Mouse (Mus musculus): ENCODE measurements around the gene Padi4. TPM values are rescaled to one million over a fixed set of nuclear protein-coding genes. Genes with fewer than 3 reads are reported as not detected.

Padi4 gene
- polyA plus RNA-seq, 1 experiment from 2014 or later = 2.1 TPM

DNA sequence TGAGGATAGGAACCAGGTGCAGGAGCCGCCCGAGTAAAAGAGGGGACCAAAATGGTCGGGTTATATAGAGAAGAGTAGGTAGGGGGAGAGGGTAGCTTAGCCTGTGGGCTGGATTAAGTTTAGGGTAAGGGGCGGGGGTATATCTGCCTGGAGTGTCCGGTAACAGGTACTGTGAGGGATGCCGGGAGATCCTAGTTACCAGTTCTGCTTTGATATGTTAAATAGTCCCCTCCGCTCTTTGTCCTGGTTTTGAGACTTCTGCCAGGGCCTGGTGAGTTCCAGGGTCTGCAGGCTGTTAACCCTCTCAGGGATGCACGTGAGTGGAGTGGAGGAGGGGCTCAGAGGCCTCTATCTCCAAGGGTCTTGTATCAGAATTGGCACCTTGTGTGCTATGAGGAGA, 70.4 kb downstream of the Padi4 start:
- H3K36me3 ChIP-seq (ENCODE audit: insufficient read depth) = peaks cover 42% of the 10 kb centered on the region
- H3K27ac ChIP-seq (ENCODE audit: low read depth) = peak overlapping the region; percentile 99; the same call in 1 of the 2 replicates
- H3K4me3 ChIP-seq (ENCODE audit: low read depth, low read length) = peak overlapping the region; percentile 92
- no peak for DNase-seq
- H3K27me3 ChIP-seq (ENCODE audit: insufficient read depth, low read length) = 0 out of 2 replicates have a peak, but pooled peaks cover 5% of the 10 kb centered on the region
- no peak for TF ChIP-seq CTCF (IDR thresholded peaks at IDR 0.05; ENCODE audit: low read depth)
- H3K4me2 ChIP-seq = peak overlapping the region; percentile 92
- peaks cover 14% of the 10 kb centered on the region; the same call in 1 of the 2 replicates for H3K4me1 ChIP-seq (ENCODE audit: insufficient read depth)
- no peak for ATAC-seq (ENCODE audit: insufficient read depth)
- H3K9me3 ChIP-seq (ENCODE audit: low read depth, low read length) = no peaks in the 10 kb centered on the region
- peak overlapping the region; percentile 94 for H3K9ac ChIP-seq
- WGBS = 12% methylated on average over 8 of the region's 8 CpGs

DNA sequence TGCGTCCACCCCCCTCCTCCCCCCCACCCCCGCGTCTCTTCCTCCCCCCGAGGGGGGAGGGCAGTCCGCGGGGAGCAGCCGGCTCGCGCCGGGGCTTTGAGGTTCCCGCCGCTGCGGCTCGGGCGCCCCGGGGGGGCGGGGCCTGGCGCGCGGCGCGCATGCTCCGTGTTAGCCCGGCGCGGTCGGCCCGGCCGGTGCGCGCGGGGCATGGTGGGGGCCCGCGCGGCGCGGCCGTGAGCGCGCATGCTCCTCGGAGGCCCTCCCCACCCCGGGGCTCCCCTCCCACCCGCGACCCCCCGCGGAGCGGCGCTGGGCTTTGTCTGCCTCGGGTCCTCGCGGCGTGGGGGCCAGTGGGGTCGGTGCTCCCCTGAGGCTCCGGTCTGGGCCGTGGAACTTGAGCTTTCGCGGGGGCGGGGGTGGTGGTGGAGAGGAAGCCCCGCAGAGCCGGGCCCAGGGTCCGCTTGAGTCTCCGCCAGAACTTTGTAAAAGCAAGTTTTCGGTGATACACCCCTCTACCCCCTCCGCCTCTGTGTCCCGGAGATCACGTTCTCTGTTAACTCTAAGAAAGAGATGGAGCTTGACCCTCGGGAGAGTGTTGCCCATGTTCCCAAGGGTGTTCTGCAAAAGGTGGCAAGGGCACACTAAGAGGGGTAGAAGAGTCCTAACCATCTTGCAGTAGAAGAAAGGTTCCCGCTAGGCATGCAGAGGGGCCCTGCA, 71.3 kb downstream of the Padi4 start:
- H3K27ac ChIP-seq (ENCODE audit: low read depth) = peak overlapping the region; percentile 99
- under 1% methylated on average over 35 of the region's 68 CpGs for WGBS
- H3K4me1 ChIP-seq (ENCODE audit: insufficient read depth) = peaks cover 14% of the 10 kb centered on the region; the same call in 1 of the 2 replicates

DNA sequence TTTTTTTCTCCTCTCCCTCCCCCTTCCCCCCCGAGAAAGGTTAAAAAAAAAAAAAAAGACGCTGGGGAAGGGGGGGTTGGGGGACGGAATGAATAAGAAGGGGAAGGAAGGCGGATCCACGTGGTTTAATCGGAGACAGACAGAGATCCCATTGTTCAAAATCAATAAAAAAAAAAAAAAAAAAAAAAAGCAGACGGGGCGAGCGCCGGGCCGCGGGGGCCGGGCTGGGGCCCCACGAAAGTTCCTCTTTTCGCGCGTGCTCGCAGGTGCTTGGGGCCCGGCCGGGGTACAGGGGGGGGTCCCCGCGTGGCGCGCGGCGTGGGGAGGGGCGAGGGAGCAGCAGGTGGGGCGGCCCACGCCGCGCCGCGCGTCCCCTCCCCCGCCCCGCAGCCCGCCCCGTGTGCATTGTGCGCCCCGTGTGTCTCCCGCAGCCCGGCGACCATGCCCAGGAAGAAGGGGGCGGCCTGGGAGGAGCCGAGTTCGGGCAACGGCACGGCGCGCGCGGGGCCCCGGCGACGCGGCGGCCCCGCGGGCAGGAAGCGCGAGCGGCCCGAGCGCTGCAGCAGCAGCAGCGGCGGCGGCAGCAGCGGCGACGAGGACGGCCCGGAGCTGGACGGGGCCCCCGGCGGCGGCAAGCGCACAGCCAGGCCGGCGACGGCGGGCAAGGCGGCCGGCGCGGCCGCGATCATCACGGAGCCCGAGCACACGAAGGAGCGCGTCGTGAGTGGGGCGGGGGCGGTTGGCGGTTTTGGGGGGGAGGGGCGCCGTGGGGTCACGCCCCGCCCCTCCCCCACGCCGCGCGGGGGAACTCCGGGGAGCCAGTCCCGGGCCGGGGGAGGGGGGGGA, 72.1 kb downstream of the Padi4 start:
- TF ChIP-seq CTCF (IDR thresholded peaks at IDR 0.05; ENCODE audit: low read depth) = no peak
- peak overlapping the region; percentile 99 for H3K27ac ChIP-seq (ENCODE audit: low read depth)
- H3K4me1 ChIP-seq (ENCODE audit: insufficient read depth) = 0 out of 2 replicates have a peak, but pooled peaks cover 11% of the 10 kb centered on the region
- H3K4me3 ChIP-seq (ENCODE audit: low read depth, low read length) = peak overlapping the region; percentile 92
- peaks cover 25% of the 10 kb centered on the region for H3K36me3 ChIP-seq (ENCODE audit: insufficient read depth)
- peak overlapping the region; percentile 92 for H3K4me2 ChIP-seq
- no peaks in the 10 kb centered on the region for H3K9me3 ChIP-seq (ENCODE audit: low read depth, low read length)
- ATAC-seq (ENCODE audit: insufficient read depth) (peak; percentile 12), DNase-seq (peak; percentile 58)
- 0 out of 2 replicates have a peak, but pooled peaks cover 5% of the 10 kb centered on the region for H3K27me3 ChIP-seq (ENCODE audit: insufficient read depth, low read length)
- H3K9ac ChIP-seq = peak overlapping the region; percentile 94
- under 1% methylated on average over 89 of the region's 107 CpGs for WGBS

More for the DNA sequence above, 71.3 kb downstream of the Padi4 start:
- peak; percentile 75 for ATAC-seq (ENCODE audit: insufficient read depth)
- H3K27me3 ChIP-seq (ENCODE audit: insufficient read depth, low read length) = 0 out of 2 replicates have a peak, but pooled peaks cover 5% of the 10 kb centered on the region
- H3K9ac ChIP-seq = peak overlapping the region; percentile 94
- peaks cover 33% of the 10 kb centered on the region for H3K36me3 ChIP-seq (ENCODE audit: insufficient read depth)
- TF ChIP-seq CTCF (IDR thresholded peaks at IDR 0.05; ENCODE audit: low read depth) = no peak
- peak overlapping the region; percentile 92 for H3K4me3 ChIP-seq (ENCODE audit: low read depth, low read length)
- peak; percentile 93 for DNase-seq
- no peaks in the 10 kb centered on the region for H3K9me3 ChIP-seq (ENCODE audit: low read depth, low read length)
- H3K4me2 ChIP-seq = peak overlapping the region; percentile 92

DNA sequence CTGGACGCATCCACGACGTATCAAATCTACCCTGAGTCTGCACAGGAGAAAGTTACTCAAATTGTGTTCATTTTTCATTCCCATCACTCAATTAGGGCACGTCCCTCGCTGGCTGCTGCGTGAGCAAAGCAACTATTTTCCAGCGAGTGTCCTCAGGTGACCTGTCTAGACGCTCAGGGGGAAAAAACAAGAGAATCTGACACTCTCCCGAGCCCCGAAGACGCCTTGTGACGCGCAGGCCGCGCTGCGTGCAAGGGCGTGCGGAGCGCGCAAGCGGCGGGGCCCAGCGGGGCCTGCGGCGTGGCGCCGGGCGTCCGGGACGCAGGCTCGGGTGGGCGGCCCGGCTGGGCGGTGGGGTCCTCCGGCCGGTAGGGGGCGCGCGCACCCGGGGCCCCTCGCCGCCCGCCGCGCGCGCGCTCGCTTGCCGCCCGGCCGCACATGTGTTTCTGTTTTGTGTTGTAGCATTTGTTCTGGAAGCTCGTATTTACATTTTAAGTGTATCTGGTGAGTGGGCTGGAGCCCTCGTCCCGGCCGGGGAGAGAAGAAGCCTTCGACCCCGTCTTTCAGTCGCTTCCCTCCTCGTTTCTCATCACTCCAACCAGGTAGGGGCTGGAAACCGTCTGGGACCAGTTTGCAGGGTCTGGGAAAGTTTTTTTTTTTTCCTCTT, 72.9 kb downstream of the Padi4 start:
- TF ChIP-seq CTCF (IDR thresholded peaks at IDR 0.05; ENCODE audit: low read depth) = no peak
- 0 out of 2 replicates have a peak, but pooled peaks cover 11% of the 10 kb centered on the region for H3K4me1 ChIP-seq (ENCODE audit: insufficient read depth)
- WGBS = under 1% methylated on average over 48 of the region's 61 CpGs

DNA sequence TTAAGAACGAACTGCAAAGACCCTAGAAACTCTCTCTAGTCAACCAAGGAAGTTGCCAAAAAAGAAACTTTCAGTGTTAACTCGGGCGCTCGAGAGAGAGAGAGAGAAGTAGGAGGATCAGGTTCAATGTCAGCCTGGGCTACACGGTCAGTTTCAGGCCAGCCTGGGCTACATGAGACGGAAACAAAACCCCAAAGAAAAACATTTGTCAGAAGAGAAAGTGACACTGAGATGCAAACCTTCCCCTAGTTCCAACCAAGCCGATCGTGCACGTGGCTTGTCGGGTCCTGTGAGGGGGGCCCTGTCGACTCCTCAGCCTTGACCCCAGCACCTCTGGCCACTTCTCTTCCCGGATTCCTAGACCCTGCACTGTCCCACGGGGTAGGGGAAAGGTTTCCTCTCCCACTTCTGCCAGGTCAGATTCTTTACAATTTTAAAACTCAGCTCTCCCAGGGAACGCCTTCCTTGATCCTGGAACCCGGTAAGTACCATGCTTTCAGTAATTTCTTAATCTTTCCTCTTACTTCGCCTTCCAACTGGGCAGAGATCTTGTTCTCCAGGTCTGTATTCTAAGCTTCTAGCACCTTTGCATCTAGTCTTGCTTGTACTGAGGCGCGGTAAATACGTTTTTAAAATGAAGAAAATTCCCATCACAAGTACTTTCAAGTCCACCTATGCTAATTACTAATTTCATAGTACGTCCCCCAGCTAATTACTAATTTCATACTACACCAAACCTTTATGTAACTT, 73.6 kb downstream of the Padi4 start, which contains the start of gene Rcc2:
TSS of gene Rcc2 (plus strand) at position 273 of the 750 bp plus-strand sequence.
- Histone ChIP-seq H3K4me1 (ENCODE audit: insufficient read depth) (0 out of 2 replicates have a peak, but pooled peaks cover 11% of the 10 kb centered on the region), H3K4me3 (ENCODE audit: low read depth, low read length) (peak within 1 kb of the TSS; percentile 92), H3K9ac (peak within 1 kb of the TSS; percentile 94), H3K4me2 (peak within 1 kb of the TSS; percentile 92), H3K27ac (ENCODE audit: low read depth) (peak within 1 kb of the TSS; percentile 99), H3K9me3 (ENCODE audit: low read depth, low read length) (no peaks in the 10 kb centered on the region), H3K36me3 (ENCODE audit: insufficient read depth) (peaks cover 10% of the 10 kb centered on the region; the same call in 1 of the 2 replicates), H3K27me3 (ENCODE audit: insufficient read depth, low read length) (0 out of 2 replicates have a peak, but pooled peaks cover 5% of the 10 kb centered on the region)
- ATAC-seq (ENCODE audit: insufficient read depth) (no peak), DNase-seq (no peak)
- WGBS = 6% methylated on average over 20 of the region's 20 CpGs
- TF ChIP-seq CTCF (IDR thresholded peaks at IDR 0.05; ENCODE audit: low read depth) = no peak

More for the DNA sequence above, 72.9 kb downstream of the Padi4 start:
- DNase-seq = peak; percentile 89
- peak overlapping the region; percentile 94 for H3K9ac ChIP-seq
- ATAC-seq (ENCODE audit: insufficient read depth) = peak; percentile 73
- peak overlapping the region; percentile 99 for H3K27ac ChIP-seq (ENCODE audit: low read depth)
- peak overlapping the region; percentile 92 for H3K4me3 ChIP-seq (ENCODE audit: low read depth, low read length)
- H3K4me2 ChIP-seq = peak overlapping the region; percentile 92
- 0 out of 2 replicates have a peak, but pooled peaks cover 5% of the 10 kb centered on the region for H3K27me3 ChIP-seq (ENCODE audit: insufficient read depth, low read length)
- peaks cover 17% of the 10 kb centered on the region for H3K36me3 ChIP-seq (ENCODE audit: insufficient read depth)
- H3K9me3 ChIP-seq (ENCODE audit: low read depth, low read length) = no peaks in the 10 kb centered on the region
